Mouse (Mus musculus): ENCODE data around the gene Ackr1. TPM values are rescaled to one million over a fixed set of nuclear protein-coding genes. Genes with fewer than 3 reads are reported as not detected.
"Not testable (repeated sequence)": the region's sequence is repeated elsewhere in the genome, so short reads cannot be mapped to it uniquely, and the experiment has no call there.

The Ackr1 gene
- total RNA-seq, 1 experiment from 2014 or later, result not detected

DNA sequence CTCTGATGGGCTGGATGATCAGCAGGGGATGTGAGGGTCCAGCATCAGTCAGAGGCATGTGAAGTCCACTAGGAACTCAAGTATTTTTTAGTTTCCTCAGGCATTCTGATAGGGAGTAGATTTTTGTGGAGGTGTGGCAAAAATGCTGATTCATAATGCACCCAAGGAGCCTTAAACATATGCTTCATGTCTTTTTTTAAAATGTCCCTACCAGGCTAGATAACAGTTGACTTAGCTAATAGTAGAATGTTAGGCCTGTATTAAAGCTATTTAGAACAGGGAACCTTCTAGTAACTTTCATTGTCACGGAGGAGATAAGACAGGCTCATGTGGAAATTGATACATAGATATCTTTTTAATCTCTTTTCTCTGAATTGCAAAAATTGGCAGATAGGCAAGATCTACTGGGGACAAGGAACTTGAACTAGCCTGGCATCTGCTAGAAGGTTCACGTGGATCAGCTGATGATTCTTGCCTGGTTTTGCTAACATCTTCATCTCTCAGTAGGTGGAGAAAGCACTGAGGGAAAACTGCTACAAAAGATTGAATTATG, 15.5 kb downstream of the Ackr1 start:
- no peak for ATAC-seq (ENCODE audit: extremely low read depth, insufficient number of reproducible peaks, low FRiP score, poor library complexity, severe bottlenecking)

DNA sequence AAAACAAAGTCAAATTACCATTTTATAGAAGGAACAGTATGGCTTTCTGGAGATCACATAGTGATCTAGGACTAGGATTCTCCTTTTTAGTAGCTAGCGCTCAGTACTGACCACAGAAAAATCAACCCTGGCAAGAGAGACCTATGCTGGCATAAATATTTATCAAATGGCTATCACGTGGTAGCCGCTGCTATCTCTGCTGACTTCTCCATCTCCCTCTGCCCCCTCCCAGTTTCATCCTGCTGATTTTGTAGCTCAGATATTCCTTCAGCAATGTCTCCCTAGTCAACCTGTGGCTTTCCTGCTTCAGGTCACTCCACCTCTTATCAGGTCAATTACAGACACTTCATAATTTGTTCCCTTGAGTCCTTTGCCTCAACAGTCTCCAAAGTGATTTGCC, 17.8 kb downstream of the Ackr1 start:
- ATAC-seq (ENCODE audit: extremely low read depth, insufficient number of reproducible peaks, low FRiP score, poor library complexity, severe bottlenecking), result no peak

DNA sequence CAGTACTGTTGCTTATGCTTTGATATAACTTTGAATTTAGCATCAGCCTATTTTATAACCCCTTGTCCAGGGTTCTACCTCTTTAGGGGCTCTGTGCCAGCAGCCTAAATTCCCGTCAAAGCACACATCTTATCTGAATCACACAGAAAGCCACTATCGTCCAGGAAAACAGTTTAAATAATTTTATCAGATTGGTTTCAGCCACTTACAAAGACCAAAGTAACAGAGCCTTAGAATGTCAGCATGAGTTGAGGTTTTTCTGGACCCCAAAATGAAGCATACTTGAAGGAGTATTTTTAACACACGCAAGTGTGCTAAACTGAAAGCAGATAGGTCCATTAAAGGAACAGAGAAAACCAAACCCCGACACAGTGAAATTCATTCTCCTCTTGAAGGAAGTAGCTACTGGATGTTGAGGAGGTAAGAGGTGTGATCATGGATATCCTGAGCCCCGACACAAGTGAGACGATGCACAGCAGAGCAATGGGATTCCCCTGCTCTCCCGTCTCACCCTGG, 20.0 kb downstream of the Ackr1 start:
- ATAC-seq (ENCODE audit: extremely low read depth, insufficient number of reproducible peaks, low FRiP score, poor library complexity, severe bottlenecking), result not testable (repeated sequence)

- ATAC-seq (ENCODE audit: extremely low read depth, insufficient number of reproducible peaks, low FRiP score, poor library complexity, severe bottlenecking), result not testable (repeated sequence)
These were observed 30.8 kb downstream of the Ackr1 start for GRCm38 (mm10) chr1:173302795-173303194.

Other genes starting within 250 kb of the Ackr1 start
- gene Olfr1408, start 196.4 kb downstream of the Ackr1 start, total RNA-seq (2017), result 0.12 TPM in 1 of 2 replicates, not detected in the other
- gene Olfr1406, start 143.1 kb downstream of the Ackr1 start, total RNA-seq (2017), result not detected in 2 replicates
- gene Olfr218, start 135.9 kb downstream of the Ackr1 start, total RNA-seq (2017), result not detected in 2 replicates
- not detected in 2 replicates for gene Olfr1404, start 121.4 kb downstream of the Ackr1 start, total RNA-seq (2017)
- 1.8 TPM in 1 of 2 replicates, not detected in the other for gene Fcer1a, start 106.5 kb downstream of the Ackr1 start, total RNA-seq (2017)
- not detected in 2 replicates for gene Olfr418, start 67.7 kb downstream of the Ackr1 start, total RNA-seq (2017)
- gene Mptx2, start 56.0 kb downstream of the Ackr1 start, total RNA-seq (2017), result not detected in 2 replicates
- gene Aim2, start 17.1 kb upstream of the Ackr1 start, total RNA-seq (2017), result 207 and 213 TPM in 2 replicates
- gene Cadm3, start 33.9 kb upstream of the Ackr1 start, total RNA-seq (2017), result 0.37 TPM in 1 of 2 replicates, not detected in the other
- gene Ifi206, start 157.3 kb upstream of the Ackr1 start, total RNA-seq (2017), result 52.5 and 53.9 TPM in 2 replicates
- 90.5 and 95.3 TPM in 2 replicates for gene Ifi214, start 202.2 kb upstream of the Ackr1 start, total RNA-seq (2017)